Mouse (Mus musculus) cerebellum, adult 11 months (tissue): ENCODE measurements around the gene Ndufa13.
"Not testable (repeated sequence)": the region's sequence is repeated elsewhere in the genome, so short reads cannot be mapped to it uniquely, and the experiment has no call there.

ENCODE experiments used
- DNase-seq: peaks from one replicate; pipeline ENCODE4 v3.0.0; 2022

Gene Ndufa13

DNA sequence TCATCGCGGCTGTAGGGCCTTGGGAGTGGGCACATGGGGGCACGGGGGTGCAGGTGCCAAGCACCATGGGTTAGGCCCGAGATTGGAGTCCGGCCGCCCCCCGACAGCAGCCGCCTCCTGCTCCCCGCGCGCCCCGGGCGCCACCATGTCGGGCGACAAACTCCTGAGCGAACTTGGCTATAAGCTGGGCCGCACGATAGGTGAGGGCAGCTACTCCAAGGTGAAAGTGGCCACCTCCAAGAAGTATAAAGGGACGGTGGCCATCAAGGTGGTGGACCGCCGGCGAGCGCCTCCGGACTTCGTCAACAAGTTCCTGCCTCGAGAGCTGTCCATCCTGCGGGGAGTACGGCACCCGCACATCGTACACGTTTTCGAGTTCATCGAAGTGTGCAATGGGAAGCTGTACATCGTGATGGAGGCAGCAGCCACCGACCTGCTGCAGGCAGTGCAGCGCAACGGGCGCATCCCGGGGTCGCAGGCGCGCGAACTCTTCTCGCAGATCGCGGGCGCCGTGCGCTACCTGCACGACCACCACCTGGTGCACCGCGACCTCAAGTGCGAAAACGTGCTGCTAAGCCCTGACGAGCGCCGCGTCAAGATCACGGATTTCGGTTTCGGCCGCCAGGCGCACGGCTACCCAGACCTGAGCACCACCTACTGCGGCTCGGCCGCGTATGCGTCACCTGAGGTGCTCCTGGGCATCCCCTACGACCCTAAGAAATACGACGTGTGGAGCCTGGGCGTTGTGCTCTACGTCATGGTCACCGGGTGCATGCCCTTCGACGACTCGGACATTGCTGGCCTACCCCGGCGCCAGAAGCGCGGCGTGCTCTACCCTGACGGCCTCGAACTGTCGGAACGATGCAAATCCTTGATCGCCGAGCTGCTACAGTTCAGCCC is at the start of gene Ndufa13, which contains the start of the genes Tssk6 and Yjefn3:
TSS of gene Ndufa13 (minus strand) at position 396 of the 900 bp plus-strand sequence.
TSS of gene Tssk6 (plus strand) at position 22 of the 900 bp plus-strand sequence.
TSS of gene Yjefn3 (minus strand) at position 550 of the 900 bp plus-strand sequence.
- DNase-seq = peak; percentile 67

DNA sequence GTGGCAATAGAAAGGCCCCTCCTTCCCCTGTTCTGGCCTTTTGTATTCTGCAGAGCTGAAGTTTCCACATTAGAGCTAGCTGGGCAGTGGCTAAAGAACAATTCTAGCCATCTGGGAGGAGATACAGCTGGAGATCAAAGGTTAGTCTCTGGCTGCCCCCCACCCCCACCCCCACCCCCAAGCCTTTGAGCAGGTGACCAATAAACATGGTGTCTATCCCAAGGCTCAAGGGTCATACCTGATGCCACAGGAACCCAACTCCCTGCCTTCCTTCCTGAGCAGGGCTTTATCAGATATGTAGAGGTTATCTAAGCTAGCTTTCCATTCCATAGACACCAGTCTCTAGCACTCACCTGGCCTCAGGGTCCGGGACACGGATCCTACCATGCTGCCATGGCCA is 47.9 kb upstream of the Ndufa13 start:
- no peak for DNase-seq

DNA sequence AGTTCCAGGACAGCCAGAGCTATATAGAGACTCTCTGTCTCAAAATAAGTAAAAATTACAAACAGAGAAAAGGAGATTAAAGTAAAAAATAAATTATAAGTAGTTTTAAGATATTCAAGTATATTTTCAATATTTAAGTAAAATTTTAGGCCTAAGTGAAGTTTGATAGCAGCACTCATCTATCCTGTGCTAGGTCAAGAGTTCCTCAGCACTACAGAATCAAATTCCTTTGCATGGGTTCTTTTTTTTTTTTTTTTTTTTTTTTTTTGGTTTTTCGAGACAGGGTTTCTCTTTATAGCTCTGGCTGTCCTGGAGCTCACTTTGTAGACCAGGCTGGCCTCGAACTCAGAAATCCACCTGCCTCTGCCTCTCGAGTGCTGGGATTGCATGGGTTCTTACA is 40.1 kb upstream of the Ndufa13 start:
- DNase-seq = not testable (repeated sequence)

DNA sequence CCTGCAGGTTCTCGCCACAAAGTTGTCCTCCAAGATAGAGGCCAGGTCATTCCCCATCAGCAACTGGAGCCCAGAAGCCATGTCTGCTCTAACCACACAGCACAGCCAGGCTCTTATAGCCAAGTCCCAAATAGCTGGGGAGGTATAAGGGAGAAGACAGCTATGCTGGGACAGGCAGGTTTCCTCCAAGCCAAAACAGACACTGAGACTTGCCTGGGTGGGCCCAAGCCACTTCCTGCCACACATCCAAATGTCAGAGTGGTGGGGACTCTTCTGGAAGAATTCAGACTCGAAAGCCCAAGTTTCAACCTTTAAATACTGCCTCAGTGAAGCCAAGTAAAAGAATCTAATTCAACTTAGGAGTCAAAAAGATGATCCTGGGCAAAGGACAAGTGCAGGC is 38.0 kb upstream of the Ndufa13 start:
- DNase-seq = no peak

DNA sequence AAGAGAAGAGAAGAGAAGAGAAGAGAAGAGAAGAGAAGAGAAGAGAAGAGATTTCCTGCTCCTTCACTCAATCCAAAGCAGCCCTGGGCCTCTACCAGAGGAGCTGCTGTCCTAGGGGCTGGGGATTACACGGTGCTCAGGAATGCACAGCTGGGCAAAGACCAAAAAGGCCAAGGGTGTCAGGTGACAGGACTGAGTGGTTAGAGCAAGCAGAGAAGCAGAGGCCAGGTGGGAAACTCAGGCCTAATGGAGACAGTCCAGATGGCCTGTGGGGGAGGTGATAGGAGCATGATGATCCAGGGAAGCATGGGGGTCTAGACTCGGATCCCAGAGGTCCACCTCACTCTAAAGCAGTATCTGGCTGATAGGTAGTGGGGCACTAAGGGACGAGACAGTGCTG is 37.3 kb upstream of the Ndufa13 start:
- DNase-seq = no peak

DNA sequence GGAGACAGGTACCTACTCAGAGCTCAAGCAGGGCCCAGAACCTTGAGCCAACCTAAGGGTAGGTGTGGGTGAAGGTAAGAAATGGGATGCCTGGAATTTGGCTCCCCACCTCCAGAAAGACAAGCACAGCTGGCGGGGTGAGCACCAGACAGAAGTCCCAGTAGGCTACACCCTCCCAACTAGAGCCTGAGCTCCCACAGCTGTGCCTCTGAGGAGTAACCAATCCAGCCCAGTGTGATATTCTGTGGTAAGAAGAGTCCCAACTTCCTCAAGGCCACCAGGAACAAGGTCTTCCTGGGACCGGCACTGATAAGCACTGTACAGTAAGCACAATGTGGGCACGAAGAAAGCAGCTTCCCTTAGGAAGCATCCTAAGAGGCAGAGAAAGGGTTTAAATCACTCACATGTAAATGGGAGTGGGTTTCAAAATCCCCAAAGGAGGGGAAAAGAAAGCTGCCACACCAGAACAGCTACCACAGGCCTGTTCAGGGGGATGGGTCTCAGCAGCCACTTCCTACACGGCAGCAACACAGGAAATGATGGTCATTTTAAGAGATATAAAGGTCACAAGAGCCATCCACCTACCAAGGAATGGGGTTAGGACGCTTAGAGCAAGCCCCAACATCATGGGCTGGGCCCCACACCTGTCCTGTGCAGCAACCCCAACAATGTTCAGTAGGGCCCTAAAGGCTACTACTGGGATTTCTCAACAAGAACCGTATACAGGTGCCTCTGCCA is 36.1 kb upstream of the Ndufa13 start:
- DNase-seq = no peak

DNA sequence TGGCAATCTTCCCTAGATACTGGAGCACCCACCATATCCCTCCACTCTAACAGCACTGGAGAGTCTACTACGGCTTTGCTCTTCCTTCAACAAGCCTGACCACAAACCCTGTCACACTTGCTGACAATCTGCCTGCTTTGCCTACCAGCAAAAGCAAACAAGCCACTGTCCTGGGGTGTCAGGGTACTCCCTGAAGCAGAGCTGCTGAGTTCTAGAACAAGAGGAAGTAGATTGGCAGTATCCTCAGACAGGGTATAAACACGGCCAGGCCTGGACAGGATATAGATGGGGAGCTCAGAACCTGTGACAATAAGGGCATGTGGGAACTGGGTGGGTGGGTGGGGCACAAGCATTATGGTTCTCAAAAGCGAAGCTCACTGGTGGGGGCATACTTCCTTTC is 35.1 kb upstream of the Ndufa13 start:
- no peak for DNase-seq

DNA sequence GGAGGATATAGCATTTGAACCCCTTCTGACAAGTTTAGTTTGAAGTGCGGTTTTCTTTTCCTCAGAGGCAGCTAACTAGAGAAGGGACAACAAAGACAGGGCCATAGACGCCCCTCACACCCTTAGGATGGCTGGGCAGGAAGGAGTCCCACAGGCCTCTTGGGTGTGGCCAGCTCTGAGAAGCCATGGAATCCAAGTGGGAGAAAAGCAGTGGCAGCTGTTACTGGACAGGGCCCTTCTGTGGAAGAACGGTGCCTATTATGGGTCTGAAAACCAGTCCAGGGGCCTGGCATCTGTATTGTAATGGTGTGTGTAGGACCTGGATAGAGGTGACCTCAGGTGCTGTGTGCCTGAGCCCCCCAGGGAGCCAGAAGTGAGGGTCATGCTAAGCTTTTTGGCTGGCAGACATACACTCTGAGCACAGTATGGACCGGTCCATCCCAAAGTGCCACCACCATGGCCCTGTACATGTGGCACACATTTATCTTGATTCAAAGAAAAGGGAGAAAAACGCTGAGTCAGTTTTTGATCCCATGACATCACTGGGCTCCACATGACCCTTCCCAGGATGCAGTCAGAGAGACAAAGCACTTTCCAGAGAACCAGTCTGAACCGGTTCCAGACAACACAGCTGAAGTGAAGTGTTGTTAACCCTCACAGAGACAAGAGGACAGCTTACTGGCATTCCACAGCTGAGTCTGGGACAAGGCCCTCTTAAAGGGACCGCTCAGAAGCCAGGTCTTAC is 33.9 kb upstream of the Ndufa13 start:
- DNase-seq = no peak

DNA sequence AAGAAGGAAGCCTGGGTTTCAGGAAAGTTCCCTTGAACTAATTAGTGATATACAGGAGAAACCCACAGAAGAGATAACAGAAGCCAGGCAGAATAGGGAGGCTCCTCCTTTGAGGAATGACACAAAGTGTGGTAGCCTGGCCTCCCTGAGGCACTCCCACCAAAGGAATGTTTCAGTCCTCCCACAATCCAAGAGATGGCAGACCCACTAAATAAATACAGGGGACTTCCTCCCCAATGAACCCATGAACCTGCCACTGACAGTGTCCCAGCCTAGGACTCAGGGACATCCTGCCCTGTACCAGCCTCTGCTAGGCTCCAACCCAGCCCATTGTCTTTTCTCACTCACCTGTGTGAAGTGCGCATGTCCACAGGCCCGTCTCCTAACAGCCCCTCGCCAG is 33.1 kb upstream of the Ndufa13 start:
- no peak for DNase-seq

DNA sequence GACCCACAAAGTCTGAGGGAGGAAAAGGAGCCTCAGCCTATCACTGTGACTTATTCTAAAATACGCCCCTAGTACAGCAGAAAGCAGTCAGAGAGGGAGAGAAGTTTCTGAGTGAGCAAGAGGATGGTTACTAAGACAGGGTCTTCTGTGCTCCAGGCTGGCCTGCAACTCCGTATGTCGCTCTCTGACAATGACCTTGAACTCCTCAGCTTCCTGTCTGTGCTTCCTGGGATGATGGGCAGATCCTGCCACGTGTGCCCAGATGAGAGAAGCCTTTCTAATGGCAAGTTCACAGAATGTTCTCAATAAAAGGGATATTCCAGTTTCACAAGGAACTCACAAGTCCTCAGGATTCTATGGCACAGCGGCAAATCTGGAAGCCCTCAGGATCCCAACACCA is 32.2 kb upstream of the Ndufa13 start:
- DNase-seq = no peak

DNA sequence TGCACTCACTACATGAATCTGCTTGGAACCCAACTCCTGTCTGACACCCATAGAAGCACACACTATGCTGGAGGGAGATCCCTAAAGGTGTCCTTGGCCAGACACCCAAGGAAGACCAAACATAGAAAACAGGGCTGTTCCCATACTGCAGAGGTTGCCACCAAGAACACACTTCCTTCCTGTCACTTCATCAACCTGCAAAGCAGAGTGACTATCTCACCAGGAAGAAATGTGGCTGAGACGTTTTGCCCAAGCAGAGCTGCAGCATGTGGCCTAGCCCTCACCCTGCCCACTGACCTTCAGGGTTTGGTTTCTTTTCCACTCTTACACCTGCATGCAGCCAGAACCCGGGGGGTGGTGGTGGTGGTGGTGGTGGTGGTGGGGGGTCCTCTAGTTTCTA is 31.5 kb upstream of the Ndufa13 start:
- no peak for DNase-seq

DNA sequence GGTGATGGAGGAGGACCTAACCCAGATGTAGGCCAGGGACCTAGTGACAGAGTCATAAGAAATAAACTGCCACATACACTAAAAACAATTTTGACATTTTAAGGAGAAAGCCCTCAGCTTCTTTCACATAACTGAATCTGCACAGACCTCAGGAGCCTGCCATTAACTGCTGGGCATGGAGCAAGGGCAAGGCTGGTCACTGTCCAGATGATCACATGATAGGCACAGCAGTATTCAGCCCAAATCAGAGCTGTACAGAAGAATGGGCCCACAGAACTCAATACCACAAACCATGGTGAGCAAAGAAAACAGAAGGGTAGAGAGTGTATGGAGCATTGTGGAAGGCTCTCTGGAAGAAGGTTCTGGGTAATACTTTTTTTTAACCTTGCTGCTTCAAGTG is 24.5 kb upstream of the Ndufa13 start:
- no peak for DNase-seq

DNA sequence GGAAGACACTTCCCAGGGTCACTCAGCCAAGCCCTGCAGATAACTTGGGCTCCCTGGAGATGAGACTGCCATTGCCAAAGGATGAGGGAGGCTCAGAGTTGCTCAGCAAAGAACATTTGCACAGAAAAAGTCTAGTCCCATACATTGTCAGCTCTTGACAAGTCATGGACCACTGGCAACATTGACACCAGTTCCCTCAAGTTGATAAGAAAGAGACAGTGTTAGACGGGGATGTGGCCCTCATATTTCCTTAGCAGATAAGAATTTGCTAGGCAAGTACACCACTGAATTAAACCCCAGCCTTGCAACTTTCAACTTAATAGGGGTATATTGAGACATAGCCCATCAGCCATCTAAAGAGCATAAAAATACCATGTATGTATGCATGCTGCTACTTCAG is 21.6 kb upstream of the Ndufa13 start:
- DNase-seq = no peak

DNA sequence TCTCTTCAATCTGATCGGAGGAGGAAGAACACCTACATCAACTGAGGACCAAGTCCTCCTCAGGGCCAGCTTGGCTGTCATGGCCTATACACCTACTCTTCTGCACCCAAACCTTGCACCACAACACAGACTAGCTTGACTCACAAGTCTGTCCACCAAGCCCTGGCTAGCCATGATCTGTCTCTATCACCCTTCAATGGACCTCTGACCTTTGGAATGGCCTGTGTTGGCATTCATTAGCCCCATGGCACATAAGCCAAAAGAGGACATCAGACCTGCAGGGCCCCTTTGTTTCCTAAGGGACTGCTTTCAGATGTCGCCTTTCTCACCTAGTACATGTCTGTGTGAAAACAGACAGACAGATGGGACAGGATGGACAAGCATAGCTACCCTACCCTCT is 18.8 kb upstream of the Ndufa13 start:
- no peak for DNase-seq

DNA sequence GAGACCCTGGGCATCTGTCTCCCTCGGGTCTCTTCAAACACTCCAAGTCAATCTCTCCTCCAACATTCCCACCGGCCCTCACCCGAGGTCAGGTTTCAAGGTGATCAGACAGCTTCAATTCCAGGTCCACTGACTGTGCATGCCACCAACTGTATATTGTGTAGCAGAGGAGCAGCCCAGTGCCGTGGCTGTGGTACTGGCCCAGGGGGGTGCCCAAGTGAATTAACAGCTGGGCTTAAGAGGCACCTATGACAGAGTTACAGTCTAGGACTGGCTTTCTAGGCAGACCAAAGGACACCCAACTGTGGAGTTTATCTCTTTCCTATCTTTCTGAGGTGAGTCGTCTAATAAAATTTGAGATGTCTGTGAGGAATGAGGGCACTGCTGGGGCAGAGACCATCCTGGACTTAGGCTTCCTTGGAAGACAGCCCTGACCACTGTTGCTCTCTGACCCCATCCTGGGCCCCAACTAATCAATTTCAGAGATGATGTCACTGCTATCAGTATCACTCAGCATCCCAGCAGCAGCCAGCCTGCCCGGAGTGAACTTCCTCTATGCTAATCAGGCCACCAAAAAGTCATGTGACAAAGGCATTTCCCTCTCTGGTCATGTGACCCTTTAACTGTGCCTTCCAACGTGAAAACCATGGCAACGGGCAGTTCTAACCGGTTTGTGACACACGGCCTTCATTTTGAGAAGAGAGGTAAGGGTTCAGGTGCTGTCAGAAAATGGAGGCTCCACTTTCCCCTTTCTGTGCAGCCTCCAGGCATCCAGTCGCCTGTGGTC is 17.7 kb upstream of the Ndufa13 start:
- no peak for DNase-seq

DNA sequence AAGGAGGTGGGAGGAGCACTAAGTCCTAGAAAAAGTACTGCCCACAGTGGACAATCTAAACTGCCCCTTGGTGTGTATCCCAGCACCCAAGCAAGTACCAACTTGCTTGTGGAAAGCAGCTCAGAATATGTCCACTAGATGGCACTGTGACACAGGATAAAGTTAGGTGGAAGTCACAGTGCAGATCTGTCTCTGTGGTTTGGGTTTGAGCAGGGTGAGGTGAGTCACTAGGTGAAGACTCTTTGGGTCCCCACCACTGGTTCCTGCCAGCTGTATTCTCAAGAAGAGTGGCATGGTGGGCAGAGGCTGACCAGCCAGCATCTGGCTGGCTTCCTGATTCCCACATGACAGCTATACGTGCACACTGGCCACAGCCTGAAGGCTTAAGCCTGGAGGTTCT is 16.7 kb upstream of the Ndufa13 start:
- peak; percentile 73 for DNase-seq

DNA sequence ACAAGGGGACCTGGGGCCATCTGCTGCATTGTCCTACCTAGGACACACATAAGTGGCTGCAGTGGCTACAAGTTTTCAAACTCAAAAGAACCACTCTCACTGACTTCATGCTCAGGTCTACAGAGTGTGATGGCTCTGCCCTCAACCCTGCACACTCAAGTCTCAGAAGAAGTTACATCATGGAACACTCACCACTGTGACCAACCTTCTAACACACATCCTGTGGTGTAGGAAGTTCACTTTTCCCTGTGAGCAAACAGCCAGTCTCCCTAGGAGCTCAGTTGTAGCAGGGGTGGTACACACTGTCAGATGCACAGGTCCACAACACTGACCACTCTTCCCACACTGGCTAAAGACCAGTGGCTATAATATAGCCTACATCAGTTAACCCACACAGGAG is 16.1 kb upstream of the Ndufa13 start:
- no peak for DNase-seq

DNA sequence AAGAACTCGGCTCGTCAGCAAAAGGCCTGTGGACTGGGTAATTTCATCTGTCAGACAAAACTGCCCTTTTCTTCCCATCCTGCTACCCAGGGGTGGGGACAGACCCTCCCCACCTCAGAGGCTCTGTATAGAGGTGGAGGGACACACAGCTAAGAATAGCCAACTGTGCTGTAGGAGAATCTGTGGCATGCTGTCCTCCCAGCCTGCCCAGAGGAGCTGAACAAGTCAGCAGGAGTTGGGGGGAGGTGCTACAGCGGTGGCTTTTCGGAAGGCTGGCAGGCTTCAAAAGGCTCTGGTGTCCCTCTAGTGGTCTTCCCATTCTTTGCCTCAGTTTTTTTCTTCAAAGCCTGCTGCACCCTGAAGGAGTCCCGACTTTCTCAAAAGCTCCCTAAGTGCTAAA is 13.4 kb upstream of the Ndufa13 start:
- DNase-seq = no peak

DNA sequence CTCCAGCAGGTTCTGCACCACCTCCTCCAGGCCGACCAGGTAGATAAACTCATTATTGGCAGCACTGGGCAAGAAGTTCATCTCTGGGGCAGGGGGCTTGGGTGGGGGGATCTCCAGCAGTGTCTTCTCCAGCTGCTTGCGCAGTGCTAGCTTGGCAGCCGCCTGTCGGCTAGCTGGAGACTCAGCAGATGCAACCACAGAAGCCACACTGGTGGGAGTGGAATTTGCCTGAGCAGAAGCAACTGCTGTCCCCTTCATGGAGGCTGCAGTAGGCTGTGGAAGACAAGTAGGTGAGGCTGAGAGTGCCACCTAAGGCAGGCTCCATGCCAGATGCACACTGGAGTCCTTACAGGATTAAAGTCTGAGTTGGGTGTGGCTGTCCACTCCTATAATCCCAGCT is 12.2 kb upstream of the Ndufa13 start:
- DNase-seq = no peak

DNA sequence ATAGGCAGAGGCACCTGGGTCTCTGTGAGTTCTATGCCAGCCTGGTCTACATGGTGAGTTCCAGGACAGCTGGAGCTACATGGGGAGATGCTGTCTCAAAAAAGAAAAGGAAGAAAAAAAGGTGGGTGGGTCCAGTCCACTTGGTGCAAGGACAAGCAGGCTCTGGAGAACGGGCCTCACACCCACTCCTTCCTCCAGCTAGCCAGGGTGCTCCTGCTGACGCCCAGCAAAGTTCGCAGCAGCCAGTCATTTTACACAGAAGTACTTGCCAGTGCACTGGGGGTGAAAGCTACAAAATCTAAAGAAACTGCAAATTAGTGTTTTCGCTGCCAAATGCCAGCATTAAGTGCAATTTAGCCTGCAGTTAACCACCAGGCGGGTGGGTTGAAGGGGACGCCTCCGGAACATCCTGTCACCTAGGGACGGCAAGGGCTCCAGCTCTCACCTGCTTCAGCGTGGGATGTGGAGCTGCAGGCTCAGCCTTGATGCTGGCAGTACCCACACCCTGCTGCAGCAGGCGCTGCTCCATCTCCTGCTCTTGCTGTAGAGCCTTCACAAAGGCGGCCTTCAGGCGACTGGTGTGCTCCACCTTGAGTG is 10.2 kb upstream of the Ndufa13 start:
- DNase-seq = no peak

DNA sequence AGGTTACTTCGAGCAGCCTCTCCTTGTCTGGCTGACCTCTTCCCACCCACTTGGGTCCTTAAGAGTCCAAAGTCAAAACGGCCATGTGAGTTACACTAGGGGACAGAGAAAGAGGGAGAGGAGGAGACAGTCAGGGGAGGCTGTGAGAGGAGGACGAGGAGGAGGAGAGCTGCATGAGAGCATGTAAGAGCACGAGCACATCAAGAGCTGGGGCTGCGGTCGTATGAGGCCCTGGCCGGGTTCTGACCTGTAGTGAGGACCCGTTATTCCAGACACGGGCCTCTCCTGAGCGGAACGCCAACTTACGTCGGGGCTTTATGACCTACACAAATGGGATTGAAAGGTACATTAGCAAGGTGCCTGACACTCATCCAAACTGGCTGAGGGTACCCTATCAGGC is 9.6 kb upstream of the Ndufa13 start:
- no peak for DNase-seq

DNA sequence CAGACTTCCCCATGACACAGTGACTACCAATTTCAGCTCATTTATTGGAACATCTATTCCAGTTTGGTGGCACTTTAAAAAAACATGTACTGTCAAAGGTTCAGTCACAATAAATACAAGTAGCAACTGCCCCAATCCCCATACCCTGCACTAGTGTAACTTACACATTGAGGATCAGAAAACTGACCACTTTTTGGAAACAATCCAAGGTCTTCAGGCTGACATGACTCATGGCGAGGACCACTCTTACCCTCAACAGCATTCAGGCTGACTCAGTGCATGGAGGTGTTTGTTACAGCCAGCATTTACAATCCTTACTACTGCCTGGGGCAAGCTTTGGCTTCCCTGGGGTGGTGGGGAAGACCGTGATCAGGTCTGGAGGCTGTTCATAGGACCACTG is 4.7 kb upstream of the Ndufa13 start:
- no peak for DNase-seq
